Mouse (Mus musculus) E14TG2a.4 (cell line): Measurements from ENCODE around the gene Xrcc3.

Experiments
- H3K27me3 ChIP-seq: 2 replicates; pipeline ENCODE4 v1.6.1; 2014; ENCODE audit warnings: low read length, control low read depth; ENCODE audit not compliant: insufficient read depth
- H3K36me3 ChIP-seq: 2 replicates; pipeline ENCODE4 v1.6.1; 2014; ENCODE audit warnings: low read length, control low read depth; ENCODE audit not compliant: insufficient read depth
- H3K4me1 ChIP-seq: replicated peaks from 2 replicates; pipeline ENCODE4 v1.6.1; 2014; ENCODE audit warnings: low read depth, low read length, control low read depth
- H3K4me3 ChIP-seq: replicated peaks from 2 replicates; pipeline ENCODE4 v1.5.1; 2014; ENCODE audit warnings: mild to moderate bottlenecking, low read length
- H3K9me3 ChIP-seq: 2 replicates; pipeline ENCODE4 v1.6.1; 2014; ENCODE audit warnings: low read length, control low read depth
- CTCF ChIP-seq: conservative IDR thresholded peaks from 2 replicates; pipeline ENCODE4 v1.5.1; 2014; ENCODE audit warnings: low read length
- NANOG ChIP-seq: IDR thresholded peaks from 2 replicates; pipeline ENCODE4 v1.6.1; 2014; ENCODE audit warnings: borderline replicate concordance, low read length, mixed read lengths
- POU5F1 ChIP-seq: IDR thresholded peaks from 2 replicates; pipeline ENCODE4 v1.6.1; 2014; ENCODE audit warnings: low read length, borderline replicate concordance

Xrcc3 gene

DNA sequence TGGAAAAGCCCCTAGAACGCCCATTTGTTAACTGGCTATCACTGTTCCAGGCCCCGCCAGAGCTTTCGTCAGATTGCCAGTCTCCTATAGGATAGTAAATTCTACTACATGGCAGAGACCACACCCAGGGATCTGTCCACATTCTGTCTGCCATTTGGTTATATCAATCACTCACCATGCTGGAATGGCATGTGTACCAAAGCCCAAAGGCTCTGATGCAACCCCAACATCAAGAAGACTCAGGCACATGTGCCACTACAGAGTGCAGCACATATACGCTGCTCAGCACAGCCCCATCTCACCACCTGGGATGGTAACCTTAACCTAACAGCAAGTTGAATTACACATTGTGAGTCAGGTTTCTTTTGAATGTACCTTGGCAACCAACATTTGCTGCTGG, 32.3 kb upstream of the Xrcc3 start:
- Histone ChIP-seq H3K4me1 (peaks cover 6% of the 10 kb centered on the region; the same call in 1 of the 2 replicates), H3K36me3 (peaks cover 8% of the 10 kb centered on the region; the same call in 1 of the 2 replicates), H3K27me3 (no peaks in the 10 kb centered on the region), H3K9me3 (no peaks in the 10 kb centered on the region), H3K4me3 (no peak overlapping the region)
- no peak for TF ChIP-seq POU5F1
- TF ChIP-seq NANOG, result no peak
- TF ChIP-seq CTCF, result no peak

DNA sequence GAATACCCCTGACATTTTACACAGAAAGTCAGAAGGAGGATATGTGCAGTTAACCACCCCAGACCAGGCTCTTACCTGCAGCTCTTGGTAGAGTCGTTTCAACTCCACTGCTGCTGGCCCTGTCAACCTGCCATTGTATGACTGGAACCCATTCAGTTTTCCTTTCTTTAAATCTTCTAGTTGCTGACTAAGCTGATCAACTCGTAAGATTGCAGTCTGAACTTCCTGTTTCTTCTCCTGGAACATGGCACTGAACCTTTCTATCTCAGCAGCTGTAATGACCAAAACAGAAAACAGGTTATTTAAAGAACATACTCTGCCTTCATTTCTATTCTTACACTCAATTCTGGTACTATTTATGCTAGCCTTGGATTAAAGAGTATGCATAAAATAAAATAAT, 29.8 kb upstream of the Xrcc3 start:
- no peak for TF ChIP-seq CTCF
- TF ChIP-seq NANOG, result no peak
- no peak for TF ChIP-seq POU5F1
- H3K4me1 ChIP-seq, result peaks cover 4% of the 10 kb centered on the region; the same call in 1 of the 2 replicates
- H3K4me3 ChIP-seq, result no peak overlapping the region
- H3K36me3 ChIP-seq, result peaks cover 21% of the 10 kb centered on the region
- no peaks in the 10 kb centered on the region for H3K27me3 ChIP-seq
- H3K9me3 ChIP-seq, result no peaks in the 10 kb centered on the region

DNA sequence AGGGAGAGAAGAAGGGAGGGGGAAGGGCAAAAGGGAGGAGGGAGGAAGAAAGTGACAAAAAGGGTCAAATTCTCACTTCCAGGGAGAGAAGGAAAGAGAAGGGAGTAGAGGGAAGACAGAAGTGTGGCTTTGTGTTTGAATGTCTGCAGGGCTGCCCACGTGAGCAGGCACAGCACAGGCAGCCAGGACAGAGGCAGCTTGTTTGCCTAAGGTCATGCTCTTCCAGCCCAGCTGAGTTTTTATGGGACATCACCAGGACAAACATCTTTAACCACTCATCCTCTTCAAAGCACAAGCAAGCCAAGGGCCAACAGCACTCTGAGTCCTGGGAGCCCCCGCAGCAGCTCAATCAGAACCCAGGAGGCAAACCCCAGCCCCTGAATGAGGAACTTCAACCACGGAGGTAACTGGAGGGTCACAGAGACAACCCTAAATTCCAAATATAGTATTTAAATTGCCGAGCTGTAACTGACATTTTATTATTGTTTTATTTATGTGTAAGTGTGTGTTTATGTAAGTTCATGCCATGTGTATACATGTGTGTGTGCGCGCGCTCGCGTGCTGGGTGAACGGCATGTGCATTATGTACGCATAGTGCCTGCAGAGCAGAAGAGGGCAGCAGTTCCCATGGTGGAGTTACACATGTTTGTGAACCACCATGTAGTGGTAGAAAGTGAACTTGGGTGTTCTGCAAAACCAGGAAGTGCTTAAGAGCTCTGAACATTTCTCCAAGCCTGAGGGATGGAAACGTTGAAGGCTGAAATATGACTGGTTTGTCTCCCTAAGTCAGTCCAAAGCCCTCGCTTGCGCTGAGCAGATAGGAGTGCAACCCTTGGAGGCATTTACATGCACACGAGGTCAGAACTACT, 29.1 kb upstream of the Xrcc3 start:
- Histone ChIP-seq H3K9me3 (no peaks in the 10 kb centered on the region), H3K27me3 (no peaks in the 10 kb centered on the region), H3K36me3 (peaks cover 26% of the 10 kb centered on the region), H3K4me3 (no peak overlapping the region), H3K4me1 (no peaks in the 10 kb centered on the region)
- TF ChIP-seq POU5F1 (no peak), CTCF (no peak), NANOG (no peak)

DNA sequence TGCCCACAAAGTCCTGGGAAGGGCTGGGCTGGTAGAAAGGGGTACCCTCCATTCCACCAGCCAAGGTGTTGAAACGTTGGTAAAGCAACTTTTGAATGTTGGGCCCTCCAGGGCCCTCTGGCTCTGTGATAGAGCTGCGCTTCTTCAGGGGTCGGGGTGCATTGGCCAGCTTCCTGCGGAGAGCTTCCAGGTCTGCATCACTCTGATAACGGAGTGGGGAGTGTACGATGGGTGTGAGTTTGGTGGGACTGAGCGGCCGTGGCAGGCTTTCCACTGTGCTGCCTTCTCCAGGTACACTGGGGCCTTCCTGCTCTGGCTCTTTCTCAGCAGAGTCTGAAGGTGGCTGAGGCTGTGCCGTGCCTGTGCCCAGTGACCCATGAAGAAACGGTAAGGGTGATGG, 19.8 kb upstream of the Xrcc3 start:
- TF ChIP-seq CTCF (no peak), NANOG (no peak), POU5F1 (no peak)

DNA sequence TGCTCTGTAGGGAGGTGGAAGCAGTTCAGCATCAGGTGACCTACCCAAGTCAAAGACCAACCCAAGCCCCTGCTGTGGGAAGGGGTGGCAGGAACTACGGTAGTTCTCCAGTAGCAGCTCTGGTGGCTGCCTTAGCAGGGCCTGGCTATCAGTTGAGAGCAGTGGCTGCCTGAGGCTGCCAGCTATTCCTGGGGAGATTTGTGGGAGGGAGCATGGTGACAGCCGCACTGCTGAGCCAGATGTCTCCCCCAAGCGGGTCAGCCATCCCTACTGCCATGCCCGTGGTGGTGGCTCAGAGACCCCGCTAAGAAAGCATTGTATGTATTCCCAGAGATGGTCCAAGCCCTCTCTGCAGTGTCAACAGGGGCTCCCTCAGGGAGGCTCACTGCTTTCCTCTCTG, 19.0 kb upstream of the Xrcc3 start:
- Histone ChIP-seq H3K4me3 (no peak overlapping the region), H3K9me3 (no peaks in the 10 kb centered on the region), H3K36me3 (peaks cover 95% of the 10 kb centered on the region), H3K4me1 (peaks cover 8% of the 10 kb centered on the region; the same call in 1 of the 2 replicates), H3K27me3 (no peaks in the 10 kb centered on the region)
- TF ChIP-seq CTCF (no peak), POU5F1 (no peak)

More for the DNA sequence above, 19.8 kb upstream of the Xrcc3 start:
- Histone ChIP-seq H3K9me3 (no peaks in the 10 kb centered on the region), H3K4me3 (no peak overlapping the region), H3K27me3 (no peaks in the 10 kb centered on the region), H3K36me3 (peaks cover 91% of the 10 kb centered on the region), H3K4me1 (peaks cover 8% of the 10 kb centered on the region; the same call in 1 of the 2 replicates)

DNA sequence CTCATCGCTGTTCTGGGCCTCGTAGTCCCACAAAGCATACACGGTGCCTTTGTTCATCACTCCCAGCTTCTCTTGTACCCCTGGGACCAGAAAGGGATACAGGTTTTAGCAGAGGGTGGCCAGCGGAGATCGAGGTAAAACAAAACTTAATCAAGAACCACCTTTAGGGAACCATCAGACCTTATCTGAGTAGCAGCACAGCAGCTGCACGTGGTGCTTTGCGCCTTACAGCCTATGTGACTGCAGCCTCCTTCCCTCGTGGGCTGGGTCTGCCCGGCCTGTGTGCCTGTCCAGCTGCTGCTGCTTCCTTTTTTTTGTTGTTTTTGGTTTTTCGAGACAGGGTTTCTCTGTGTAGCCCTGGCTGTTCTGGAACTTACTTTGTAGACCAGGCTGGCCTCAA, 16.7 kb upstream of the Xrcc3 start:
- Histone ChIP-seq H3K4me1 (peaks cover 8% of the 10 kb centered on the region; the same call in 1 of the 2 replicates), H3K9me3 (no peaks in the 10 kb centered on the region), H3K4me3 (no peak overlapping the region), H3K27me3 (no peaks in the 10 kb centered on the region), H3K36me3 (peaks cover 95% of the 10 kb centered on the region)
- TF ChIP-seq CTCF (no peak), NANOG (no peak), POU5F1 (no peak)

DNA sequence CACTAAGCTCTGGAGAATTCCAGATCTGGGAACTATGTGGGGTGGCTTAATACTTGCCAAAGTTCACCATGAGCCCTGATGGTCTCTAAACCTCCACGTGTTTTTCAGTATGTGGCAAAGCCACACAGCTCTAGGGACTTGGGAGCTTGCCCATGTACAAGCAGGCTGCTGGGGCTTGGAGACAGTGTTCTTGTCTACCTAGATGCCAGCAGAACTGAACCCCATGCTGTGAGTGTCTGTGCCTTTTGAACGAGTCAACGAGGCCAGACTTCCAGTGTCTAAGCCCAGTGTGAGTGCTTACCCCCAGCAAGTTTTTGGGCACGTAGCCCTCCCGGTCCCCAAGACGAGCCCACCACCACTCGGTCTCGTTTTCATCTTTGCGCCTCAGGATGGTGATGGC, 16.3 kb upstream of the Xrcc3 start:
- Histone ChIP-seq H3K4me3 (no peak overlapping the region), H3K36me3 (peaks cover 95% of the 10 kb centered on the region), H3K4me1 (peaks cover 8% of the 10 kb centered on the region; the same call in 1 of the 2 replicates), H3K9me3 (no peaks in the 10 kb centered on the region), H3K27me3 (no peaks in the 10 kb centered on the region)
- no peak for TF ChIP-seq NANOG
- TF ChIP-seq CTCF, result no peak
- TF ChIP-seq POU5F1, result no peak

DNA sequence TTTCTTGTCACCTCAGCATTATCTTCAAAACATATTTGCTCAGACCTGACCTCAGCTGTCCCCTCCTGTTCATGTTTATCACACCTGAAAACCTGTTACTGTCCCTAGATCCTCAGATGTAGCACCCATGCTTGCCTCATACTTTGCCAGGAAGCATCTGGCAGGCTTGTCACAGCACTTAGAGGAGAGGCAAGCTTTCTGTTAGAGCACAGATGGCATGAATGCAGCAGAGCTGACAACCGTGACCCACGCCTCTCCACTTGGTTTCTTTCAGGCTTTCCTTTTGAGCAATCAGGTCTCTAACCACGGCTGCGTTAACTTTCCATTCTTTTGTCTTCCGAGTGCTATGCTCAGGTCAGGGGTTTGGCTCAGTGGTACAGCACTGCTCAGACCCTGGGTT, 15.8 kb upstream of the Xrcc3 start:
- no peak for TF ChIP-seq CTCF
- no peak for TF ChIP-seq POU5F1
- TF ChIP-seq NANOG, result no peak
- no peak overlapping the region for H3K4me3 ChIP-seq
- H3K36me3 ChIP-seq, result peaks cover 95% of the 10 kb centered on the region

DNA sequence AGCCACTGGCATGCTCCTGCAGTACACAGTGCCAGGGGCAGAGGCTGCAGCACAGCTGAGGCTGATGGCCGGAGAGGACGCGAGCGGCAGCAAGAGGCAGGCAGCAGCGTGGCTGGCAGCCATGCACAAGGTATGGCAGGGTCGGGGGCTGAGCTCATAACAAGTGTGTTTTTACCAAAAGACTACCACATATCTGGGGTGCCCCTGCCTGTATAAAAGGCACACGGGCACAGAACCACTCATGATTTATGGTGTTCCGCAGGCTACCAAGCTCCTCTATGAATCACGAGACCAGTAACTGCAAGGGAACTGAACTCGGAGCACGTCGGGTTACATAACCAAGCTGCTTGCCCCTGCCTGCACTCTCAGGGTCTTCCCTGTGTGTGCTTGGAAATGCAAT, 13.9 kb upstream of the Xrcc3 start:
- H3K4me1 ChIP-seq, result peaks cover 4% of the 10 kb centered on the region; the same call in 1 of the 2 replicates
- no peaks in the 10 kb centered on the region for H3K9me3 ChIP-seq
- H3K27me3 ChIP-seq, result no peaks in the 10 kb centered on the region
- H3K4me3 ChIP-seq, result no peak overlapping the region
- H3K36me3 ChIP-seq, result peaks cover 95% of the 10 kb centered on the region
- TF ChIP-seq NANOG (no peak), POU5F1 (no peak), CTCF (no peak)

More for the DNA sequence above, 15.8 kb upstream of the Xrcc3 start:
- H3K27me3 ChIP-seq, result no peaks in the 10 kb centered on the region
- H3K4me1 ChIP-seq, result peaks cover 8% of the 10 kb centered on the region; the same call in 1 of the 2 replicates
- H3K9me3 ChIP-seq, result no peaks in the 10 kb centered on the region
